Mouse (Mus musculus) embryonic fibroblast, embryonic 13.5 days (primary cell): Measurements from ENCODE around the gene Ccdc146. TPM values are rescaled to one million over a fixed set of nuclear protein-coding genes. Genes with fewer than 3 reads are reported as not detected.
A peak's percentile ranks its signal among the peaks of the same experiment; 100 is the strongest.

Source experiments
- H3K27ac ChIP-seq: 2 replicates; pipeline ENCODE4 v1.5.1; 2012; ENCODE audit warnings: low read length, control low read depth, inconsistent platforms; ENCODE audit not compliant: insufficient read depth
- H3K4me1 ChIP-seq: 2 replicates; pipeline ENCODE4 v1.6.1; 2011; ENCODE audit warnings: low read length; ENCODE audit not compliant: control insufficient read depth, insufficient read depth
- H3K4me3 ChIP-seq: 2 replicates; pipeline ENCODE4 v1.5.1; 2011; ENCODE audit warnings: mild to moderate bottlenecking, control low read depth, low read length; ENCODE audit not compliant: insufficient read depth
- CTCF ChIP-seq: IDR thresholded peaks from 2 replicates; pipeline ENCODE4 v1.5.1; 2011; ENCODE audit warnings: mild to moderate bottlenecking, control low read depth, low read length, moderate library complexity, borderline replicate concordance; ENCODE audit not compliant: insufficient read depth
- POLR2A ChIP-seq: IDR thresholded peaks from 2 replicates; pipeline ENCODE4 v1.6.1; 2011; ENCODE audit warnings: low read depth, mild to moderate bottlenecking, control low read depth, low read length, moderate library complexity
- polyA plus RNA-seq: library from polyadenylated mRNA; stranded (reverse); fragments of >200 nt; gene quantifications from 2 replicates; pipeline ENCODE4 v1.2.4, GENCODE M21; 2011; ENCODE audit warnings: low read depth; ENCODE audit not compliant: missing spikeins, insufficient read length

Gene Ccdc146
- polyA plus RNA-seq, 1 experiment: not detected

DNA sequence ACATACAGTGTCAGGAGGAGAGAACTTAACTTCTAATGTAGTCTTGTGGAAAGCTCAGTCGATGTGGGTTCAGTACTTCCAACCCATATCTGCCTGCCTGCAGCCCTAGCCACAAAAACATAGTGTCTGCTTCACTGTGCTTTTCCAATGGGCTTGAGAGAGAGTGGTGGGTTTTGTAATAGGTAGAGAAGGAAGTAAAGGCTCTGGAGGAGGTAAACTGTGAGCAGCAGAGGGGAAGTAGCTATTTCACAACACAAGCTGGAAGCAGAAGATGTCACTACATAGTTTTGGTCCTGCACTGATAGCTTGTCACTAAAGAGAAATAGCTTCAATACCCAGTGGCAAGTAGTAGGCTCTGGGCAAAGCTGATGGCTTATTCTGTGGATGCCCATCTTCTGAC is 92.4 kb downstream of the Ccdc146 start:
- Histone ChIP-seq H3K27ac (no peak overlapping the region), H3K4me3 (no peak overlapping the region), H3K4me1 (no peaks in the 10 kb centered on the region)
- TF ChIP-seq POLR2A: no peak

DNA sequence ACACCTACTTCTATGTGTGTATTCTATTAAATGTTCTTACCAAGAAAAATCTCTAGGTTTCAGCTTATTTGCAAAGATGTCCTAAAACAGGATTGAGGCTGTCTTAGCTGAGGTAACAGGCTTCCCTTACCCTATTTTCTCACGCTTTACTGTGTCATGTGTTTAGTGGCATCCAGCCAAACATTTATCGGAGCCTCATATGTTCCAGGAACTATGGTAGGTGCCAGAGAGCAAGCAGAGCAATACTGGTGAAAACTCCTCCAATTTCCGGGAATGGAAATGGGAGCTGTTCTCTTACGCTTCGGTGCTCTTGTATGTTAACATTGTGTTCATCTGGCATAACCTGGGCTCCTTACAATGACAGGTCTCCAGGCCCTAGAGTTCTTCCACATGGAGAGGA is 92.8 kb downstream of the Ccdc146 start:
- TF ChIP-seq CTCF (no peak), POLR2A (no peak)
- Histone ChIP-seq H3K4me3 (no peak overlapping the region), H3K27ac (no peak overlapping the region), H3K4me1 (no peaks in the 10 kb centered on the region)

DNA sequence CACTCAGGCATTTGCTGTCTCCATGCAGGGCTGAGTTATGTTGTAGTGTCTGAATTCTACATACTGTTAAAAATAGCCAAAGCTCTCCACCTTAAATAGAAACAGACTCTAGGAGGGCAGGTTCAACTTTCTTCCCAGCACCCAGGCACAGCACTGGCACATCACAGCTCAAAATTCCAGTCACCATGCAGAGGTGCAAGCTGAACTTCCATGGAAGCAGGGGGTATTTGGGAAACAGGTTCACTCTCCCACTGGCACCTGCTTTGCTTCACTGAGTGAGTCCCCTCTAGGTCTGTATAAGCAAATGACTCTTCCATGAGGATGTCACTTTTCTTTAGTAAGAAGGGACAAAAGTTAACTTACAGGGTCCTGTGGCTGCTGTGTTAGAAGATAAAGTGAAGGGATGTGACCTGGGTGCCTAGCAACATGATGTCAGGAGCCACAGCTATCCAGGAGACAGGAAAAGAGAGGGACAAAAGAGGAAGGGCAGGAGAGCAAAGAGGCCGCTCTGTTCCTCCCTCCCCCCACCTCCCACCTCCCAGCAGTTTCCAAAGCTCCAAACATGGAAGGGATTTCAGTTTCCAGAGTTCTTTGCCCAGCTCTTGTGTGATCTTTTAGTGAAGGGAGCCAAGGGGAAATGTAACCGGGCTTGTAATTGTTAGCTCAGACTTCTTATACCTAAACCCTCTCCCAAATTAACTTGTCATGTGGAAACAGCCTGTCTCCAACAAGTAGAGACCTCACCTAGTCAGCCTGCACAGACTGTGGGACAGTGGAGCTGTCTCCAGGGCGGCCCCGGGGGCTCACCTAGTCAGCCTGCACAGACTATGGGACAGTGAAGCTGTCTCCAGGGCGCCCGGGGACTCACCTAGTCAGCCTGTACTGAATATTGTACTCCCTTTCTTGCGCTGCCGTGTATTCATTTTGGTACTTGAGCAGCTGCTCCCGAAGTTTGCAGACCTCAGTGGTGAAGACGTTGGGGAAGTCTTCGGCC is 94.5 kb downstream of the Ccdc146 start:
- no peak for TF ChIP-seq POLR2A
- no peak for TF ChIP-seq CTCF
- no peak overlapping the region for H3K27ac ChIP-seq
- H3K4me3 ChIP-seq: no peak overlapping the region
- H3K4me1 ChIP-seq: no peaks in the 10 kb centered on the region

DNA sequence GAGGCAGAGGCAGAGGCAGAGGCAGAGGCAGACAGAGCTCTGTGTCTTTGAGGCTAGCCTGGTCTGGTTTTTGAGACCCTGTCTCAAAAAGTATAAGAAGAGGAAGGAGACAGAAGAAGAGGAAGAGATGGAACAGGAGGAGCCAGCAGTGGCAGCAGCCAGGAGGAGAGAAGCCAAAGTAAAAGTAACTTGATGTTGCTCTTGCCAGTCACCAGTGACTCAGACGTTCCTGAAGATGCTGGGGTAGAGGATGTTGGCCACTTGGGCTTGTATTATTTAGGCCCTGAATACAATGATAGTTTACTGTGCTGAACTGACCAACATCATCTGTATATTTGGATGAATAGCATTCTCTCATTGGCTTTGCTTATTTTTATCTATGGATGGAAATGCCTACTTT is 95.9 kb downstream of the Ccdc146 start:
- no peak overlapping the region for H3K4me3 ChIP-seq
- no peak overlapping the region for H3K27ac ChIP-seq
- TF ChIP-seq POLR2A (no peak), CTCF (no peak)
- H3K4me1 ChIP-seq: no peaks in the 10 kb centered on the region

- Histone ChIP-seq H3K4me1 (no peaks in the 10 kb centered on the region), H3K27ac (no peak overlapping the region), H3K4me3 (no peak overlapping the region)
- peak; percentile 70 for TF ChIP-seq CTCF
- TF ChIP-seq POLR2A: no peak
Measured at GRCm38 (mm10) chr5:21326494-21326893, 98.0 kb downstream of the Ccdc146 start.

DNA sequence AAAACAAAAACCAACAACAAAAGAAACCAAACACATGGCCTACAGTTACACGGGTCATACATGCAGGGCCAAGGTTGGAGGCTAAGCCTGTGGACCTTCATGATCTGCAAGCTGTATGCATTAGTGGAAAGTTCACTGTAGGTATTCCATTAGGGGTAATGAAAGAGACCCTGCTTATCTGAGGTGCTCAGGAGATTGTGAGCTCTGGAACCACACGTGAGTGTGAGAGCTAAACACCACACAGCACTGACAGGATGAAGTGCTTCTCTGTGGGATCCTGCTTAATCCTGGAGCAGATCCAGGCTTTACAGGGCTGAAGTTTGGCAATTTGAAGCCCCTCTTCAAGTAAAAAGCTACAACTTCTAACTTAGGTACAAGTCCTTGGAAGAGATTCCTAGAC is 104.3 kb downstream of the Ccdc146 start:
- Histone ChIP-seq H3K4me3 (no peak overlapping the region), H3K27ac (no peak overlapping the region), H3K4me1 (no peaks in the 10 kb centered on the region)
- TF ChIP-seq CTCF: no peak
- no peak for TF ChIP-seq POLR2A

GRCm38 (mm10) chr5:21314696-21315095 is 109.8 kb downstream of the Ccdc146 start:
- Histone ChIP-seq H3K4me1 (no peaks in the 10 kb centered on the region), H3K27ac (no peak overlapping the region)
- TF ChIP-seq CTCF (no peak), POLR2A (no peak)

GRCm38 (mm10) chr5:21307165-21307564 is 117.3 kb downstream of the Ccdc146 start:
- Histone ChIP-seq H3K4me1 (no peaks in the 10 kb centered on the region; the same call in 1 of the 2 replicates), H3K4me3 (no peak overlapping the region), H3K27ac (no peak overlapping the region)
- TF ChIP-seq POLR2A (no peak), CTCF (no peak)

More at GRCm38 (mm10) chr5:21314696-21315095, 109.8 kb downstream of the Ccdc146 start:
- H3K4me3 ChIP-seq: no peak overlapping the region

- TF ChIP-seq CTCF: no peak
- TF ChIP-seq POLR2A: no peak
- no peaks in the 10 kb centered on the region; the same call in 1 of the 2 replicates for H3K4me1 ChIP-seq
- no peak overlapping the region for H3K4me3 ChIP-seq
- H3K27ac ChIP-seq: no peak overlapping the region
Measured at GRCm38 (mm10) chr5:21301011-21301410, 123.5 kb downstream of the Ccdc146 start.

- TF ChIP-seq CTCF (no peak), POLR2A (no peak)
- Histone ChIP-seq H3K4me3 (no peak overlapping the region), H3K27ac (no peak overlapping the region), H3K4me1 (no peaks in the 10 kb centered on the region; the same call in 1 of the 2 replicates)
Measured at GRCm38 (mm10) chr5:21300058-21300457, 124.4 kb downstream of the Ccdc146 start.
